Mouse (Mus musculus) limb, embryonic 14.5 days (tissue): ENCODE measurements around the gene Csrp3. TPM values are rescaled to one million over a fixed set of nuclear protein-coding genes. Genes with fewer than 3 reads are reported as not detected.

Experiments used
- ATAC-seq: fragments of 200-750 bp; cut with Nextera tagmentation; 2 replicates; pipeline ENCODE4 v1.8.0; 2017; ENCODE audit warnings: low read depth, moderate number of reproducible peaks, moderate TSS enrichment; ENCODE audit not compliant: low FRiP score
- DNase-seq: peaks from one replicate; pipeline ENCODE4 v3.0.0-alpha.2; 2015; ENCODE audit warnings: low spot score
- H3K27ac ChIP-seq: fragments of 300-500 bp; sonication (generic); replicated peaks from 2 replicates; pipeline ENCODE4 v1.5.1; 2014; ENCODE audit warnings: low read depth, mild to moderate bottlenecking, low read length, moderate library complexity, mixed read lengths
- H3K27me3 ChIP-seq: fragments of 300-500 bp; sonication (generic); 2 replicates; pipeline ENCODE4 v1.6.1; 2014; ENCODE audit warnings: low read length, mixed read lengths; ENCODE audit not compliant: control insufficient read depth, insufficient read depth
- H3K36me3 ChIP-seq: fragments of 300-500 bp; sonication (generic); 2 replicates; pipeline ENCODE4 v1.6.1; 2014; ENCODE audit warnings: mild to moderate bottlenecking, low read length, moderate library complexity, mixed read lengths; ENCODE audit not compliant: control insufficient read depth, insufficient read depth
- H3K4me1 ChIP-seq: fragments of 300-500 bp; sonication (generic); 2 replicates; pipeline ENCODE4 v1.6.1; 2014; ENCODE audit warnings: antibody characterized with exemption, low read length, mixed read lengths; ENCODE audit not compliant: control insufficient read depth, insufficient read depth
- H3K4me2 ChIP-seq: fragments of 300-500 bp; sonication (generic); replicated peaks from 2 replicates; pipeline ENCODE4 v1.6.1; 2014; ENCODE audit warnings: low read depth, mild to moderate bottlenecking, low read length, moderate library complexity; ENCODE audit not compliant: severe bottlenecking
- H3K4me3 ChIP-seq: fragments of 300-500 bp; sonication (generic); replicated peaks from 2 replicates; pipeline ENCODE4 v1.5.1; 2014; ENCODE audit warnings: low read length
- H3K9ac ChIP-seq: fragments of 300-500 bp; sonication (generic); 2 replicates; pipeline ENCODE4 v1.6.1; 2014; ENCODE audit warnings: mild to moderate bottlenecking, low read depth, low read length, moderate library complexity; ENCODE audit not compliant: severe bottlenecking
- H3K9me3 ChIP-seq: fragments of 300-500 bp; sonication (generic); 2 replicates; pipeline ENCODE4 v1.6.1; 2016; ENCODE audit warnings: low read length; ENCODE audit not compliant: control insufficient read depth
- POLR2A ChIP-seq: fragments of 200-500 bp; IDR thresholded peaks from 2 replicates; pipeline ENCODE4 v1.8.0; 2012; ENCODE audit warnings: inconsistent platforms, mild to moderate bottlenecking, moderate library complexity, borderline replicate concordance; ENCODE audit not compliant: insufficient read depth, insufficient read length; ENCODE audit errors: extremely low read depth
- WGBS: fragments of 180-500 bp; shearing (Covaris S2); extraction: QIAGEN DNeasy Blood & Tissue Kit; methylation state at CpG from one replicate; pipeline ENCODE4 v1.1.7; 2014; 5-methylcytosine and 5-hydroxymethylcytosine counted together
- polyA plus RNA-seq, 2 experiments: library from polyadenylated mRNA; depleted of rRNA in 1 of 2; stranded (reverse) in 1 of 2; unstranded in 1 of 2; fragments of >200 nt; fragmentation: Nextera tagmentation in 1 of 2; extraction: Ambion mirVana in 1 of 2; gene quantifications; 2 replicates each; pipeline versions ENCODE4 v1.2.1 to v1.2.3; 2012 to 2014

Csrp3 gene
- polyA plus RNA-seq, 2 experiments = 18.2 to 71.9 TPM

DNA sequence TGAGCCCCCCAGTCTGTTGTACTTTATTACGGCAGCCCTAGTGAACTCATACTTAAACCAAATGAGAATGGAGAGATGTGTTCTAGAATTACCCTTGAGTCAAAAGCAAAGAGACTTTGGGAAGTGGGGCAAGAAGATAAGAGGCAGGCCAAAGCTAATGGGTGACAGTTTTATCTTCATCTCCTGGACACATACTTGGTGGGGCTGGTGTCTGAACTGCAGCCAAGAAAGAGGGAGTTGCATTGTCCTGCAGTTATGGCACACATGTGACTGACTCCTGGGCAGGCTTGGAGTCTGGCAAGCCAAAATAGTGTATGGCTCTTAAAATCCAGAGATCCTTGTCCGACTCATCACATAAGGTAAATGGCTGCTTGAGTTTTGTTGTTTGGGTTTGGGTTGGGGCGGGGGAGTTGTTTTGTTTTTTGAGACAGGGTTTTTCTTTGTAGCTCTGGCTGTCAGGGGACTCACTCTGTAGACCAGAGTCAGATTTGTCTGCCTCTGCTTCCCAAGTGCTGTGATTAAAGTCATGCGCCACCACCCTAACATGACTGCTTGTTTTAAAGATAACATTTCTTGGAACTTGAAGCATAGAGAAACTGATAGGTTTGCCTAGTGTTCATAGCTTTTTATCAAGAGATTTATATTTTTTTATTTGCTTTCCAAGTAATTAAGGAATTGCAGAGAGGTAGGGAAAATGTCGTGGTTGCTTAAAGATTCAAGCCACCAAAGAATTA is 18.5 kb downstream of the Csrp3 start:
- H3K36me3 ChIP-seq = peaks cover 33% of the 10 kb centered on the region
- no peaks in the 10 kb centered on the region for H3K9me3 ChIP-seq

DNA sequence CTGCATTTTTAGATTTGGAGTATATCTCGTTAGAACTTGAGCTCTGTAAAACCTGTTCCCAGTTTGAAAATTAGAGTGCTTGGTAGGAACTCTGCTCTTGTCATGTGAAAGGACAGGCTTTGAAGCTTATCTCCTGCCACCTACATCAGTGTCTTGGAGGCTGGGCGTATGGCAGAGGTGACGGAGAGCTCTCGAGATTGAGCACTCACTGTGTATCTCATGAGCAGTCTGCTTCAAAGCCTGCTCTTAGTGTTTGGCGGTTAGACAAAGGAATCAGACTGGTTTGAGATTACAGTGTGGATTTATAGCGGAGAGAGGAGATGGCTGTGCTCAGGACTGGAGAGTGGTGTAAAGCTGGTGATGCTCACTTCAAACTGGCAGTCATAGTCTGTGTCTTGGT is 22.7 kb downstream of the Csrp3 start:
- Histone ChIP-seq H3K4me1 (no peaks in the 10 kb centered on the region), H3K36me3 (peaks cover 71% of the 10 kb centered on the region), H3K4me2 (no peak overlapping the region), H3K9me3 (no peaks in the 10 kb centered on the region), H3K9ac (no peak overlapping the region), H3K27me3 (no peaks in the 10 kb centered on the region), H3K4me3 (no peak overlapping the region), H3K27ac (no peak overlapping the region)
- WGBS = 84% methylated on average over 6 of the region's 6 CpGs
- no peak for TF ChIP-seq POLR2A
- ATAC-seq (no peak), DNase-seq (no peak)

More for the DNA sequence above, 18.5 kb downstream of the Csrp3 start:
- Histone ChIP-seq H3K4me2 (no peak overlapping the region), H3K9ac (no peak overlapping the region), H3K4me1 (no peaks in the 10 kb centered on the region), H3K4me3 (no peak overlapping the region), H3K27me3 (no peaks in the 10 kb centered on the region), H3K27ac (no peak overlapping the region)
- TF ChIP-seq POLR2A = no peak
- ATAC-seq (no peak), DNase-seq (no peak)
- 78% methylated on average over 5 of the region's 5 CpGs for WGBS

DNA sequence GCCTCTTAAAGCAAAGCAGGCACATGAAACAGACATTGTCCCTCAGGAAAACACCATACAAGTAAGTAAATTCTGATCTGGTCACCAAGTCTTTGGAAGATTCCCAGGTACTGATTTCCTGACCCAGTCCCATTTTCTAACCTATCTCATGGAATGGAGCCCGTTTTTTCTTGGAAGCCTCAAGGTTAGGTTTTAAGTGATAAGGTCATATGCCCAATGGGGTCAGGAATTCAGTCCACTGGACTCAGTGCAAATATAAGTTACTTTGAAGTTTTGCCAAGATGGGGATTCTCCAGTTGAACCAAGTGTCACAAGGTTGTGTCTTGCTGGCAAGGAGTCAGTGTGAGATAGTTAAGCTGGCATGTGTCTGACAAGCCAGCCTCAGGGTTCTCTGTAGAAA is 23.2 kb downstream of the Csrp3 start:
- Histone ChIP-seq H3K27me3 (no peaks in the 10 kb centered on the region), H3K4me1 (no peaks in the 10 kb centered on the region), H3K9ac (no peak overlapping the region), H3K36me3 (peaks cover 76% of the 10 kb centered on the region), H3K27ac (no peak overlapping the region), H3K4me3 (no peak overlapping the region), H3K4me2 (no peak overlapping the region), H3K9me3 (no peaks in the 10 kb centered on the region)
- 95% methylated on average over 1 of the region's 1 CpGs for WGBS
- TF ChIP-seq POLR2A = no peak
- DNase-seq (no peak), ATAC-seq (no peak)

DNA sequence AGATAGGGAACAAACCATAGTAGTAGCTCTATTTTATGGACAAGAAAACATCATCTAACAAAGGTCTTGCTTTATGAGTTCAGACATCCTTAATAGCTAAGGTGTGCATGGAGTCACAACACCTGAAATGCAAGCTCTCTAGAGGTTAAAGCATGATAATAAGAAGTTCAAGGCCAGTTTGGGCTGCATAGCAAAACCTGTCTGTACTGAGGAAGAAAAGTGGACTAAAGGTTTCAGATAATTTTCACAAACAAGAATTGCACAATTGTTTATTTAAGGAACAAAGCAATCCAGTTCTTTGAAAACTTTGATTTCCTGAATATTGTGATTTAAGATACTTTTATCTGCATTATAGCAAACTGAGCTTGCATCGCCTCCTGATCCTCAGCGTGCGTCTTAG is 24.2 kb downstream of the Csrp3 start:
- H3K9me3 ChIP-seq = no peaks in the 10 kb centered on the region
- WGBS = 94% methylated on average over 3 of the region's 3 CpGs
- no peak overlapping the region for H3K9ac ChIP-seq
- no peak overlapping the region for H3K4me3 ChIP-seq
- no peak overlapping the region for H3K27ac ChIP-seq
- H3K4me1 ChIP-seq = no peaks in the 10 kb centered on the region
- H3K27me3 ChIP-seq = no peaks in the 10 kb centered on the region
- peaks cover 83% of the 10 kb centered on the region for H3K36me3 ChIP-seq
- H3K4me2 ChIP-seq = no peak overlapping the region
- no peak for TF ChIP-seq POLR2A
- ATAC-seq (no peak), DNase-seq (no peak)

DNA sequence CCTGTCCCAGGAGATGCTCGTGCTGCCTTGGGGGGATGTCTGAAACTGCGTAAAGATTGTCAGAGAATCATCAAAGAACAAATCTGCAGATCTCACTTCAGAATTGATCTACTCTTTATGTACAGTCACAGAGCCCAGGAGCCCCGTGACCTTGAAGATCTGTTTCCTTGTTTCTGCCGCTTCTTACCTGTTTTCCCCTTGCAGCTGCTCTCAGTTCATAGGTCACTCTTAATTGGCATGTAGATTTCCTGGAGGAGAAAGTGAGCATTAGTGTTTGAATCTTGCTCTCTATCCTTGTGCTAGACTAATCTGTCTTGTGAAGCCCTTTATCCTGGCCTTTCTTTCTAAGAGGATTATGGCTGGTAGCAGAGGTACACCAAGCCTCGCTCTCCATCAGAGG is 26.2 kb downstream of the Csrp3 start:
- Histone ChIP-seq H3K4me2 (no peak overlapping the region), H3K4me3 (no peak overlapping the region), H3K9me3 (no peaks in the 10 kb centered on the region), H3K36me3 (peaks cover 81% of the 10 kb centered on the region), H3K4me1 (no peaks in the 10 kb centered on the region), H3K27me3 (no peaks in the 10 kb centered on the region), H3K9ac (no peak overlapping the region), H3K27ac (no peak overlapping the region)
- no peak for TF ChIP-seq POLR2A
- DNase-seq (no peak), ATAC-seq (no peak)
- 92% methylated on average over 5 of the region's 5 CpGs for WGBS

DNA sequence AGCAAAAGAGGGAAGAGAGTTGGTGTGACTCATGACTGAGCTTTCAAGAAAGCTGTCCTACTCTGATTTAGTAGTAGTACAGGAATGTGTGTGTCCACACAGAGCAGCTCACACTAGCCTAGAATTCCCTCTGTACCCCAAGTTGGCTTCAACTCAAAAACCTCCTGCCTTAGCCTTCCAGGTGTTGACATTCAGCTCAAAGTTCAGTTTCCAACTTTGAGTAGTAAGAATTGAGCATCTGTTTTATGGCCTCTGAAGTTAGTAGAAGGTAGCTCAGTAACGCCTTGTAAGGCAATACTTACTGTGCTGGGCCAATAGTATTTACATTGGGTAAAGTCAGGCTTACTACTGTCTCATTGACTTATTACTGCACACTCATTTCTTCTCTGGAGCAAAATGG is 34.2 kb downstream of the Csrp3 start:
- DNase-seq (peak; percentile 14), ATAC-seq (no peak)
- Histone ChIP-seq H3K9ac (no peak overlapping the region), H3K4me3 (no peak overlapping the region), H3K4me2 (no peak overlapping the region), H3K36me3 (peaks cover 35% of the 10 kb centered on the region), H3K9me3 (no peaks in the 10 kb centered on the region), H3K4me1 (no peaks in the 10 kb centered on the region), H3K27me3 (no peaks in the 10 kb centered on the region), H3K27ac (no peak overlapping the region)
- no peak for TF ChIP-seq POLR2A
- WGBS = 60% methylated on average over 1 of the region's 1 CpGs
